Mouse (Mus musculus): ENCODE results near the gene H3f3a.
"Not testable (repeated sequence)": the region's sequence is repeated elsewhere in the genome, so short reads cannot be mapped to it uniquely, and the experiment has no call there.

Gene H3f3a

DNA sequence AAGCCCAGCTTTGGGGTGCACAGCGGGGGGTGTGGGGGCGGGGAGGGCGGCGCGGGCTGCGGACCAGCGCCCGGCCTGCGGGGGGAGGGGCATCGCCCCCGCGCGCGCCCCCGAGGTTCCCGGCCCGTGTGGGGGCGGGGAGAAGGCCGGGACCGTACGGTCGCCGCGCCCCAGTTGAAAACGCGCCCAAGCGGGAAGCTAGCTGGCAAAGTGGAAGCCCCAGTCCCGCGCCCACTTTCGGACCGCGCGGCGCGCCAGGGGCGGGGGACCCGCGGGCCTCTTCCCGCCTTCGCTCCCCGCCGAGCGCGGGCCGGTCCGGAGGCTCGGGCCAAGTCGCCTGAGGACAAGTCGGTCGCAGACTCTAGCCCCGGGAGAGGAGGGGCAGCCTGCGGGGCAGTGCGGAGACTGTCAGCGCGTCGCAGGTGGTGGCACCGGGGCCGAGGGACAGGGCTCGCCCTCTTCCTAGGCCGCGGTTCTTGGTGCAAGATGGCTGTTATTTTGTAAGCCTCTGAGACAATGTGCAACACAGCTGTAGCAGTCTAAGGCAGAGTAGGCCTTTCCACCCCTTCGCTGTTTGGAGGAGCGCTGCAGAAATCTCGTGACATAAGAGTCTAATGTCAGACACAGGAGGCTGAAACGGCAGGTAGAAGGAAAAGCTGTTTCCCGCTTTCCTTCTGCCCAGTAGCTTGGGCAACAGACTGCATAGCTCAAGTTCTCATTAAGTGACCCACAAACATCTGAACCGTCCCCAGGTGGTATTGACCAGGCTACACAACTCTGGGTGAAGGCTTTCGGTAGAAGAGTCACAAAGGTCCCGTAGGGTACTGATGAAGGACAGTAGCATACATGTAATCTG lies at the start of gene H3f3a:
TSS of gene H3f3a (minus strand) at position 59 of the 856 bp plus-strand sequence.
- peak; percentile 73 for DNase-seq (ENCODE audit: low read depth, low spot score)

DNA sequence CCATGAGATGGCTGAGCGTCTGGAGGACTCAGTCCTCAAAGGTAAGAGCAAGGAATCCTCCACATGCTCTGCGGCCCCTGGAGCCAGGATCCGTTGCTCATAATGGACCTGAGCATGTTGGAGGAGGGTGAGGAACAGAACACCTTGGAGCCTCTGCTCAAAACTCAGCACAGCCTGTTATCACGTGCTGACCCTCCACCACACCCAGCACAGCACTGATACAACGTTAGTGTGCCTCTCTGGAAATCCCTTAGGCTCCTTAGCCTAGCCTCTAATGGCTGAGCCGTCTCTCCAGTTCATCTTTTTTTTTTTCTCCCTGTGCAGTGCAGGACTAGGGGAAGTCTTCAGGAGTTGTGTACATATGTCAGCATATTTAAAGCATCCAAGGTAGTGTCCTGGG lies 46.3 kb upstream of the H3f3a start:
- no peak for DNase-seq (ENCODE audit: low read depth, low spot score)

DNA sequence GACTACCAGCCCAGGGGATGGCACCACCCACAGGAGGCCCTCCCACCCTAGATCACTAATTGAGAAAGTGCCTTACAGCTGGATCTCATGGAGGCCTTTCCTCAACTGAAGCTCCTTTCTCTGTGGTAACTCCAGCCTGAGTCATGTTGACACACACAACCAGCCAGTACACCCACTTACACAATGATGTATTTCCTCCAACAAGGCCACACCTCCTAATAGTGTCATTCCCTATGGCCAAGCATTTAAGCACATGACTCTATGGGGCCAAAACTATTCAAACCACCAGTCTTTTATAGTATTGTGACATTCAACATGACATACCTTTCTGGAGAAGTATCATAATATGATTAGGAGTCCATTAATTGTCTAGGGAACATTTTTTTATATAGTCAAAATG lies 45.0 kb upstream of the H3f3a start:
- no peak for DNase-seq (ENCODE audit: low read depth, low spot score)

DNA sequence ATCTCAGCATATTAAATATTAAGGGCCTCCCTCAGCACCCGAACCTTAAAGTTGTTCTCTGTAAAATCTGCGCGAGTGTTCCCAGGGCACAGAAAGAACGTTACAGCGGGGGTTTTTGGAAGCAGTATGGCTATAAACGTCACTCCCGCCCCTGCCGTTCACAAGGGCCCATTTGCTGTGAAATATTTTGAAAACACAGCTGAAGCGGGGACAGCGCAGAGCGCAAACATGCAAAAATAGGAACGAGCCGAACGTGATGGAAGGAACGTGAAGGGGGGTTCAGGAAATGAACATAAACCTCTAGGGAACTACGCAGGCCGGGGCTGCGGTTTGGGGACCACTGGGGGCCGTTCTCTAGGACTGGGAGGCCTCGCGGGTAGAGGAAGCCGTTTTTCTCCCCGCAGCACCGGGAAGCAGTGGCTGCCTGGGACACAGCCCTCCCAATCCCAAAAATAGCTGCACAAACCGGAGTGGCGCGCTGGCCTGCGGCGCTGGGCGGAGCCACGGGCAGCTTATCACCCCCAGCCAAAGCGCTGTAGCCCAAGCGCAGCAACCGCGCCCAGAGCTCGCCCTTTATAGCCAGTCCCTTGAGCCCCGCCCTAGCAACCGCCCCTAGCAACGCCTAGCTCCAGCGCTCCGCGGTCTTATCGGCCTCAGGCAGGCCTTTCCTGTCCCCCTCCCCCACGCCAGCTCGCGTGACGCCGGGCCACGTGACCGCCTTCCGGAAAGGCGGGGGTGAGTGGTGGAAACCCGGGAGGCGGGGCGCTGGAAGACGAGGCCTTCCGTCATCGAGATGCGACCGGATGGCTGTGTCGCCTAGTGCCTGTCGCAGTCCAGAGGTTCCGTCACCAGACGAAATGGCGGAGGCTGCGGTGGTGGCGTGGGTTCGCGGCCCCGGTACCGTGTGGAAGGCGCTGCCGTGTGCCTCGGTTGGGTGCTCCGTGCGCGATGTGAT lies 36.9 kb upstream of the H3f3a start, which contains the start of gene Sde2:
TSS of gene Sde2 (plus strand) at position 812 of the 955 bp plus-strand sequence.
- DNase-seq (ENCODE audit: low read depth, low spot score) = peak; percentile 100

DNA sequence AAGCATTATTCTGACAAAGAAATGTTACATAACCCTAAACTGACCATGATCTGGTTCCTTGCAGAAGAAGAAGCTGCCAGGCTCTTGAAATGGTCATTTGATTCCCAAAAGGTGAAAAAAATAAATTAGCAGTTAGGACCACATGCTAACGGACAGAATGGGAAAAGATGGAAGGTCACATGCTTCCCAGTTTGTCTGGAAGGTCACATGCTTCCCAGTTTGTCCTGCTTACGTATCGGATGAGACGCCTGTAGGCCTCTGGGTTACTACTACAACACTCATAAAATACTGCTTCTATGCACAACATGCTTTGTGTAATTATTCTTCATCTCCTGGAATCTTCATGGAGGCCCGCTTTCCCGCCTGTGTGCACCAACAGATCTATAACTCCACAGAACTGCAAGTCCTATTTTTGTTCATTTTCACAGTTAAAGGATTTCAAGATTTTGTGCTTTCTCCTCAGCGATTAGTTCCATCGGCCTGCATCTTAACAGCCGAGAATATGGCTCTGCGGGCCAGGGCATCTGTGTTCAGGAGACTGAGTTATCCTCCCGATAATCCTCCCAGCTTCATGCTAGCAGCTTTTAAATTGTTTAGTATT lies 36.1 kb upstream of the H3f3a start:
- peak; percentile 66 for DNase-seq (ENCODE audit: low read depth, low spot score)

DNA sequence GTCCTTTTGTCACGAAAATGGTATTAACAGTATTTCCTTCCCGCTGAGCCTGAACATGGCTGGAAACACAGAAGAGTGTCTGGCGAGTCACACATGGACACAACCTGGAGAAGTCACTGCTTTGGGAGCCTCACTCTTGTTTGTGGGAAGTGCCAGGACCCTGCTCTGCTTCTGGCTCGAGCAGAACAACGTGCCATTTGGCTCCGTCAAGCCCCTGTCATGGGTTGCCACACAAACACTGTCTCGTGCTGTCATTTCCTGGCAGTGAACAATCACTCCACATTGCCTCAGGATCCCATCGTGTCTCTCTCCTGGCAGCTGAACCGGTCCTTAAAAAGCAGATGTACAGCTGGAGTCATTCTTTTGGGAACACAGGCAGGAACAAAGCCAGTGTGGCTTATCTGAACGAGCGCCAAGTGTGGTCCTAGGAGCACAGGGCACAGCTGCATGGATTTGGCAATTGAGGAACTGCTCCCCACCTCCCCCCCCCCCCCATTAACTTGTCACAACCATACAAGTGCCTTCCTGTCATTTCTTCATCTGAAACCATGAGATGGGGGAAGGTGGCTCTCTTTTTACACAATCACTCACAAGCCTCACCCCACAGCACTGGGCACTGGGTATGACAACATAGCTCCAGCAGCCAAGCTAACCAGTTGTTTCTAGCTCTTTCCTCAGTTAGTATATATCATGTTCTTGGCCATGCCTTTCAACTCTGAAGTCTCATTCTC lies 34.9 kb upstream of the H3f3a start:
- no peak for DNase-seq (ENCODE audit: low read depth, low spot score)

DNA sequence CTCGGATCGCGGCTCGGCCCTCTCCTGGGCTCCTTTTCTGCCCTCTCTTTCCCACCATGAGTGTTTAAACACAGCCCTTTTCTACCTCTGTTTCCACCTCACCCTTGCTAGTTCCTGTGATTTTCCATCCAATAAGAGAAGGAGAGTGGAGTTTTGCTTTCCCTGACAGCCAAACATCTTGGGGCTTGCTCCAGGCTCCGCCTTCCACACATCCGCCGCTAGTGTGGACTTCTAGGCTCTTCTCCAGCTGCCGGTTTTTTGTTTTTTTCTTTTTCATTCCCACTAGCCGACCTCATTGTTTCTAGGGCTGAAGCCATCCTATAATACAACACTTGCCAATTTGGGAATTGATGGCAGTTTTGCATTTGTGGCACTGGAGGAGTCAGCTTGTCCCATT lies 34.4 kb upstream of the H3f3a start:
- peak; percentile 81 for DNase-seq (ENCODE audit: low read depth, low spot score)

DNA sequence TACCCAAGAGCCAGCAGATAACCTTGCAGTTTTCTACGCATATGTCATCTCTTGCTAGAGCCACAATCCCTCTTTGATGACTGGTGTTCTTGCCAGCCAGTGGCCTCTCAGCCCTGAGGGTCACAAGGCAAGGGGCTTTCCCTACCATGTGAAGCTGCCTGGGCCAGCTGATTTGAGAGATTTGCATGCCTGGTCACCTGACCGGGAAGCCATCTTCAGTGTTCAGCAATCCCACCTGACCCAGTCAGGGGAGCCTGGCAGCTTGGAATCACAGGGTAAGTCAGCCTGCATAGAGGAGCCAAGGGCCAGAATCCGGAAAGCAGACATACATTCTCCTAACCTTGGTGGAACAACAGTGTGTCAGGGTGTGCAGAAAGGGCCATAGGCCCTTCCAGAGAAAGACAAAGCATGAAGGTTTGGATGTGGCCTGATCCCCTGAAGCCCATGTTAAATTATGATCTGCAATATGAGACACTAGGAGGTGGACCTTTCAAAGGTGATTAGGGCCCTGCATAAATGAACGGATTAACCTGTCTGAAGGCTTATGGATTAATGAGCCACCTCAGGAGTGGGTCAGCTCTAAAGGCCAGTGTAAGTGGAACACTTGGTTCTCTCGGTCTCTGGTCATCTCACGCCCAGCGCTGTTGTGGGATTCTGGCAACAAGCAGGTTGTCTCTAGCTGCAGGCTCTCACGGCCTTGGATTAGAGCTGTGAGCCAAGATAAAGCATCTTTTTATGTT lies 28.0 kb upstream of the H3f3a start:
- no peak for DNase-seq (ENCODE audit: low read depth, low spot score)

DNA sequence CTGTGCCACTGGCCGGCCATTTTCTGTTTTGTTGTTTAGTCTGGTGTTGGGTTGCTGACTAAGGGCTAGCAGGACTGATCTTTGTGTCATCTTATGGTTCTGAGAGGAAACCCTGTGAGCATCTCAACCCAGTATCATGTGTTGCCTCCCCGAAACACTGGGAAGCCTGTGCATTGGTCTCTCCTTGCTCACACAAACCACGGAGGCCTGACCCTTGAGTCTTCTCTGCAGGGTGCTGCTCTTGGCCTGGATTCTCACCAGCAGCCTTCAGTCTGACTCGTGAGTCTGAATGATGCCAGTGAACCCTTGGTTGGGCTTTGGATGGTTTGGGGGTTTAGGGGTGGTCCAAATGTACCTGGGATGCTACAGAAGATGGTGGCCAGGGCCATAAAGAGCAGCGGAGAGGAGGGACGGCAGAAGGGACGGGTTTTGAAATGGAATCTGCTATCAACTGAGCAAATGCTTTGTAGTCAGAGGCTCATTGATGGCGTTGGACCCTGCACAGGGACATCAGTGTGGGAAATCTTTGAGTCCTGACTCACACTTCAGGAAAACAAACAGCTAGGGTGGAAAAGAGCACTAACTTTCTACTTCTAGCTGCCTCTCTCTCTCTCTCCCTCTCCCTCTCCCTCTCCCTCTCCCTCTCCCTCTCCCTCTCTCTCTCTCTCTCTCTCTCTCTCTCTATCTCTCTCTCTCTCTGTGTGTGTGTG lies 25.6 kb upstream of the H3f3a start:
- DNase-seq (ENCODE audit: low read depth, low spot score) = no peak

DNA sequence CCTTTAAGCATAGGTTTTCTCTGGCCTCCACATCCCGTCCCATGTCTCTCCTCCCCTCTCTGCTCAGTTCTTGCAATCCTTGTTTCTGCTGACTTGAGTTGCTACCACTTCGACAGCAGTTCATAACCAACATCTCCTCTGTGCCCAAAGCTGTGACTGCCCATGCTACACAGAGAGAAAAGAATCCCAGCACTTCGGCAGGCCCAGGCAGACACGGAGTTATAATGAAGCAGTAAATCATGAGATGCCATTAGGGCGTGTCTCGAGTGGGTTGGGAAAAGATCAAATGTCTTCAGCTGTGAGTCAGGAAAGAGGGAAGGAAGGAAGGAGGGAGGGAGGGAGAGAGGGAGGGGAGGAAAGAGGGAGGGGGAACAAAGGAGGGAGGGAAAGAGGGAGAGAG lies 24.3 kb upstream of the H3f3a start:
- DNase-seq (ENCODE audit: low read depth, low spot score) = no peak

DNA sequence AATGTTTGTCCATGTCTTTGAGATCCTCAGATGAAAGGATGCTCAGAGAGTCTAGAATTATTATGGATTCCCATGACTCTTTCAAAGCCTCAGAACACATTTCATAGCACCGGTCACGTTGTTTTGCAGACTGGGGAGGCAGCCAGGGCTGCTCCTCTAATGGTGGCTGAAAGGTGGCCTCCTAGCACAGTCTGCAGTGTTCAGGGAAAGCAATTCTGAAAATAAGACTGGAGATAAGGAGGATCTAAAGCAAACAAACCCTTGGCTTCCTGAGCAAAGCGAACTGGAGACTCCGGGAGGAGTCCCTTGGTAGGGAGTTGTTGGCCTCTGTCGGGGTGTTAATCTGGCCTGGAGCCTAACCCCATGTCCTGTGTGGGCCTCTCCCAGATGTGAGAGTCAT lies 23.4 kb upstream of the H3f3a start:
- DNase-seq (ENCODE audit: low read depth, low spot score) = no peak

DNA sequence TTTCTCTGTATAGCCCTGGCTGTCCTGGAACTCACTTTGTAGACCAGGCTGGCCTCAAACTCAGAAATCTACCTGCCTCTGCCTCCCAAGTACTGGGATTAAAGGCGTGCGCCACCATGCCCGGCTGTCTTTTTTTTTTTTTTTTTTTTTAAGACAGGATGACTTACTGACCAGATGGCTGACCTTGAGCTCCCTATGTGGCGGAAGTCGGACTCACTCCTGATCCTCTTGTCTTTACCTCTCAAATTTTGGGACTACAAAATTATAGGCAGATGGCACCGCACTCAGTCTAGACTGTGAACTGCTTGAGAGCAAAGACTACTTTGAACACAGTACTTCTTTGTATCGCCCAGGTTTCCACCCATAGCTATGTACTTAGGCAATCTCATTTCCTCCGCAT lies 22.7 kb upstream of the H3f3a start:
- DNase-seq (ENCODE audit: low read depth, low spot score) = not testable (repeated sequence)

DNA sequence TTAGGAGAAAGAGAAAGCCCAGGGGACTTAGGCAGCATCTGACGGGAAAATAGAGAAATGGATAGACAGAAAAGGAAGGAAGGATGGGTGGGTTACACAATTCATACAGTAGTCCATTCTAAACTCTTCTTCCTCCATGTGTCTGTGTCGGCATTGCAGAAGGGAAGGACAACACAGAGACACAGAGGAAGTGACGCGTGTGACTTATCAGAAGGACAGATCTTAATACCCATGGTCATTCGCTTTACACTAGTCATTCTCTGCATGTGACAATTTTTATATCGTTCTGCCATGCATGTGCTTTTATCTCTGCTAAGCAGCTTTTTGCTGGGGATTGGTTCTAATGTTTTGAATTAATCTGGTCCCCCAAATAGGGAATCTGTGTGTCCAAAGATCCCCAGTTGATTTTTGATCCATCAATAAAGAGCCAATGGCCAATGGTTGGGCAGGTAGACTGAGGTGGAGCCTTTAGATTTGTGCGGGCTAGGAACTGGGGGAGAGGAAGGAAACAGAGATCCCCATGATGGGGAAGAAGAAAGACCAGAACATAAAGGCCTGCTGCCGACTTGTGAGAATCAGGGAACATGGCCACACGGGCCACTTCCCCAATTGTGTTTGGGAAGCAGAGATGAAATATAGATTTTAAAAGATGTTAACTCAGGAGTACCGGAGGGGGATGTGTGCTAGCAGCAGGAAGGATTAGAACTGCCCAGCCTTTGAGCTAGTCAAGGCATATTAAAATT lies 21.7 kb upstream of the H3f3a start:
- no peak for DNase-seq (ENCODE audit: low read depth, low spot score)

DNA sequence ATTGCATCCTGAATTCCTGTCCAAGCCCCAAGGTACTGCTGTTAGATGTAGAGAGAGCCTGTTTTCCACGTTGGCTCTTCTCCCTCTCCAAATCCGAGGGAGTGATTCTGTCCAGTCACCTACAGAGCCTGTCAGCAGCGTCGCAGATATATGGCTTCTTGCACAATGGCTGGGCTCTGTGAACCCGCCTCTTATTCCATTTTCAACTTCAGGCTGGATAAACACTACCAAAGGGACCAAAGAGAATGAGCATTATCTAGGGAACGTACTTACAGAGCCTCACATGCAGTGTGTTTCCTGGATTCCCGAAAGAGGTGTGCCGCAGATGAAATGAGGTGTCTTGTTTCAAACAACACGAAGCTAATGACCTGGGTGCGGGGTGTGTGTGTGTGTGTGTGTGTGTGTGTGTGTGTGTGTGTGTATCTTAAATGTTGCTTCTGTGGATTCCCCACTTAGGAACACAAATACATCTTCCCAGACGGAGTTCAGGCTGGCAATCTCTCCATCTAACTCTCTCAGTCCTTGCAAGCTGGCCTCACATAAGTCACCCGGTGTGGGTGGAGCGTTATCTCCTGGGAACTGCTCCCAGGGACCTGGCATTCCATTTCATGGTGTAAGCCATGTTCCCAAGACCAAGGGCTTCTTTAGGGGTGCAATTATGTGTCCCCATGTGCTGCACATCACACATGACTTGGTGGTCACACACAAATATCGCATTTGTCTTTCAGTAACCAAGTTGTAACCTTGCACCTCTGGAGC lies 17.0 kb upstream of the H3f3a start:
- DNase-seq (ENCODE audit: low read depth, low spot score) = peak; percentile 38

DNA sequence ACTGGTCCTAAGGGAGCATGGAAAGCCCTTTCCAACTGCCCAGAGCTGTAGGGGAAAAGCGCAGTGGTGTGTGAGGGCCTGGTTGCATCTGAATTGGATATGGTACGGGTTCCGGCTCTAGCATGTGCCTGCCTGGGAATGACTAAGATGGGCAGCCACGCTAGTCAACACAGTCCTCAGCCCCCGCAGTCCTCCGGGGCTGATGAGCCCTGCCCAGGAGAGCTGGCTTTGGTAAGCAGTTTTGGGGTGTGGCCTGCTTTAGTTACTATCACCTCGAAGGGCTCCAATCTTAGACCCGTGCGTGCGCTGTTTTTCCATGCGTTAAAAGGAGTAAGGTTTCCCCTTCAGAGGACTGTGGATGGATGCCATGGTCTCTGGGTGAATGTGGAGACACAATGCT lies 16.4 kb upstream of the H3f3a start:
- peak; percentile 22 for DNase-seq (ENCODE audit: low read depth, low spot score)

DNA sequence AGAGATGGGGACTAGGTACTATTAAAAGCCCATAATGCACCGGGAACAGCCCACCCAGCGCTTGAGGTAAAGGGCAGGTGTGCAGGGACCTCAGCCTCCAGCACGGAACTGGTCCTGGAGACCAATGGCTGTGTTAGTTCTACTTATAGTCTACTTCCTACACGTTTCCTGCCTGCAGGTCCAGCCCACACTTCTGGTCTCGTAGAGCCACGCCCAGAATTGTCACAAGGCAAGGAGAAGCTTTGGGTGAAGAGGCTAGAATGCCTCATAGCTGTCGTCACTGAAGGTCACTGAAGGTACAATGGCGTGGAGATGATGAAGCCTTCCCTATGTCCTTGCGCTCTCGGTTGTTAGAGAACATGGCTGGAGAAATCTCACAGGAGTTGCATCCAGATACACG lies 16.0 kb upstream of the H3f3a start:
- peak; percentile 75 for DNase-seq (ENCODE audit: low read depth, low spot score)

DNA sequence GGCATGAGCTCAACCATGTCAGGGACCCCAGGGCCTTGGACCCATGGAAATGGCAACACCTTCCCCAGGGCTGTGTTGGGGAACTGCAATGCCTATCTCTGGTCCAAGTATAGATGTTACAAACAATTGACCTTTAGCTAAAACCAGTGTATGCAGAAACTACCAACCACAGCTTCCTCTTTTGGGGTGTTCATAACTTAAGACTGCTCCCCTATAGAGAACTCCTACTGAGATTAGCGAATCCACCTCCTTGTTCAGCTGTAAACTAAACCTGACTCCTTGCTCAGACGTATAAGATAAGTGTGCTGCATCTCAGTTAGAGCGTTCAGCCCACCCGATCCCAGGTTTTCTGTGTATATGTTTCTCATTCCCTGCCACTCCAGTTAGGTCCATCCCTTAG lies 12.9 kb upstream of the H3f3a start:
- DNase-seq (ENCODE audit: low read depth, low spot score) = no peak

DNA sequence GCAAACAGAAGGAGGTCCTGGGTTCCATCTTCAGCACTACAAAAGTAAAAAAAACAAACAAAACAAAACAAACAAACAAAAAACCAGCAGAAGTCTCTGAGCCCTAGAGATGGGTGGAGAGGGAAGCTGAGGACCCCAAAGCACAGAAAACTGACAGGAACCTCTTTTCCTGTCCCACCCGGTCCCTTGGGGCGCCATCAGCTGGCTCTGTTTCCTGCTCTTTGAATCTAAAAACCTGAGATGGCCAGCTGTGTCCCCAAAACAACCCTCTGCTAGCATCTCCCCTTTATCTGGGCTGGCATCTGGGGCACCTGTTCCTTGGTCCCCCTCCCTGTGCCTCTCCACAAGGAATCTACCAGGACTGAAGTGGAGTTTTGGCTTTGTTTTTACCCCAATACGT lies 11.0 kb upstream of the H3f3a start:
- no peak for DNase-seq (ENCODE audit: low read depth, low spot score)

DNA sequence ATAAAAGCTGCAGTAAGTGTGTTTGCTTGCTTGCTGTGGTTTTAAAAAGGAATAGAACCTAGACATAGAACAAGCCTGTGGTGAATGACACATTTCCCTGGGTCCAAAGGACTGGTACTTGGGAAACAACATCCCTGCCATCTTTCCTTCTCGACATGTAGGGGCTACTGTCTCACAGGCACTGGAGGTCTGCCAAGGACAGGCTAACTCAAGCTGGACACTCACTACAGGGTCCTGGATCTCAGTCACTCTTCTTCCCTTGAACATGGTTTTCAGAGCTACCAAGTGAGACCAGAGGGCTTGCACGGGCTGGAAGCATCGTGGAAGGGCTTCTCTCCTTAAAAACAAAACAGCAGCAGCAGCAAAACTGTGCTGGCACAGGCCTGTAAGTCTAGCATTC lies 10.0 kb upstream of the H3f3a start:
- DNase-seq (ENCODE audit: low read depth, low spot score) = no peak
